In genomic region chr3:98153460-98153859, GRCm38 (mm10) we compare ENCODE assay signal across 27 mouse cellular contexts. TPM values are rescaled to one million over a fixed set of nuclear protein-coding genes. Genes with fewer than 3 reads are reported as not detected.
DNase-seq lines count a peak whose midpoint lies in the region; ATAC-seq and TF ChIP-seq lines count a peak whose summit lies in the region.
"Had no signal": no experiment of that assay in that cellular context is flagged by ENCODE, and none has a peak within 500 bp of the region (broad histone marks: within the 10 kb centered on the region; RNA-seq: fewer than 3 reads in every experiment).

No protein-coding gene starts in this region.

- no peaks in the 10 kb centered on the region for H3K27me3 ChIP-seq in heart, embryonic 10.5 days (ENCODE audit: insufficient read depth, poor library complexity, severe bottlenecking)
- H3K27me3 ChIP-seq in liver, postnatal 0 days (ENCODE audit: insufficient read depth, low read length) = no peaks in the 10 kb centered on the region
- no peaks in the 10 kb centered on the region for H3K27me3 ChIP-seq in liver, embryonic 11.5 days (replicated peaks; ENCODE audit: control insufficient read depth, insufficient read depth, low read length)
- H3K27me3 ChIP-seq in myocyte (ENCODE audit: control insufficient read depth, insufficient read depth, insufficient read length) = no peaks in the 10 kb centered on the region
- H3K27me3 ChIP-seq: embryonic facial prominence, embryonic 13.5 days; embryonic facial prominence, embryonic 15.5 days; forebrain, embryonic 12.5 days had no signal

- H3K4me1 ChIP-seq in heart, embryonic 10.5 days = 0 out of 2 replicates have a peak, but pooled peaks cover 2% of the 10 kb centered on the region
- peaks cover 2% of the 10 kb centered on the region for H3K4me1 ChIP-seq in liver, postnatal 0 days (ENCODE audit: insufficient read depth)
- H3K4me1 ChIP-seq in liver, embryonic 11.5 days (replicated peaks; ENCODE audit: control insufficient read depth, insufficient read depth, low read length) = no peaks in the 10 kb centered on the region
- H3K4me1 ChIP-seq: embryonic facial prominence, embryonic 13.5 days; embryonic facial prominence, embryonic 15.5 days; forebrain, embryonic 10.5 days; forebrain, embryonic 12.5 days had no signal

- no peak overlapping the region for H3ac ChIP-seq in myocyte (ENCODE audit: control insufficient read depth, insufficient read length)

- no peak overlapping the region for H3K4me3 ChIP-seq in heart, embryonic 10.5 days
- H3K4me3 ChIP-seq in liver, postnatal 0 days (ENCODE audit: low read depth, low read length) = no peak overlapping the region
- H3K4me3 ChIP-seq in liver, embryonic 11.5 days (ENCODE audit: low read depth, low read length) = no peak overlapping the region
- H3K4me3 ChIP-seq in myocyte = no peak overlapping the region
- H3K4me3 ChIP-seq: embryonic facial prominence, embryonic 13.5 days; embryonic facial prominence, embryonic 15.5 days; erythroblast, embryonic 14.5 days; forebrain, embryonic 10.5 days; forebrain, embryonic 12.5 days had no signal

- no peak overlapping the region for H3K4me2 ChIP-seq in liver, postnatal 0 days (ENCODE audit: low read depth, low read length)
- H3K4me2 ChIP-seq in liver, embryonic 11.5 days = no peak overlapping the region
- H3K4me2 ChIP-seq in myocyte (ENCODE audit: low read depth) = no peak overlapping the region
- H3K4me2 ChIP-seq: embryonic facial prominence, embryonic 13.5 days; embryonic facial prominence, embryonic 15.5 days; forebrain, embryonic 12.5 days had no signal

- H3K9ac ChIP-seq in liver, postnatal 0 days (replicated peaks) = no peak overlapping the region
- no peak overlapping the region for H3K9ac ChIP-seq in liver, embryonic 11.5 days (ENCODE audit: low read depth, low read length)
- H3K9ac ChIP-seq: embryonic facial prominence, embryonic 13.5 days; embryonic facial prominence, embryonic 15.5 days; forebrain, embryonic 12.5 days had no signal

- no peak for TF ChIP-seq POLR2A in myocyte (IDR thresholded peaks at IDR 0.05; ENCODE audit: insufficient read length, low read depth)

- ATAC-seq in liver, postnatal 0 days = no peak
- ATAC-seq in liver, embryonic 11.5 days (replicated peaks; ENCODE audit: low FRiP score) = no peak
- ATAC-seq: forebrain, embryonic 14.5 days had no signal

- no peak for TF ChIP-seq EP300 in liver, postnatal 0 days (IDR thresholded peaks at IDR 0.05; ENCODE audit: low read depth)

- H3K36me3 ChIP-seq in heart, embryonic 10.5 days = peaks cover 10% of the 10 kb centered on the region
- peaks cover 4% of the 10 kb centered on the region for H3K36me3 ChIP-seq in liver, postnatal 0 days (replicated peaks; ENCODE audit: insufficient read depth, low read length)
- peaks cover 4% of the 10 kb centered on the region; the same call in 1 of the 2 replicates for H3K36me3 ChIP-seq in liver, embryonic 11.5 days (ENCODE audit: control insufficient read depth, insufficient read depth, low read length)
- peaks cover 17% of the 10 kb centered on the region for H3K36me3 ChIP-seq in myocyte (ENCODE audit: control insufficient read depth, insufficient read depth)

- intact Hi-C loops in heart, postnatal 10 days (cut with DNase I) = no loop called here

- H3K27ac ChIP-seq in heart, embryonic 10.5 days = no peak overlapping the region
- H3K27ac ChIP-seq in liver, postnatal 0 days (ENCODE audit: low read depth) = no peak overlapping the region
- no peak overlapping the region for H3K27ac ChIP-seq in liver, embryonic 11.5 days (ENCODE audit: low read depth, low read length)
- H3K27ac ChIP-seq: embryonic facial prominence, embryonic 13.5 days; embryonic facial prominence, embryonic 15.5 days; forebrain, embryonic 10.5 days; forebrain, embryonic 12.5 days had no signal

- no peaks in the 10 kb centered on the region for H3K9me3 ChIP-seq in heart, embryonic 10.5 days
- H3K9me3 ChIP-seq in liver, postnatal 0 days (ENCODE audit: low read length) = no peaks in the 10 kb centered on the region
- H3K9me3 ChIP-seq in liver, embryonic 11.5 days (ENCODE audit: control insufficient read depth, low read length) = no peaks in the 10 kb centered on the region
- H3K9me3 ChIP-seq: embryonic facial prominence, embryonic 13.5 days; embryonic facial prominence, embryonic 15.5 days; forebrain, embryonic 10.5 days; forebrain, embryonic 12.5 days had no signal

- H3K79me2 ChIP-seq in myocyte (ENCODE audit: control insufficient read depth, insufficient read depth) = no peaks in the 10 kb centered on the region

- peak; percentile 45 for DNase-seq in heart, embryonic 10.5 days (ENCODE audit: low spot score)
- no peak for DNase-seq in heart, postnatal 10 days
- peak; percentile 8 for DNase-seq in liver, postnatal 0 days
- DNase-seq in liver, embryonic 11.5 days (ENCODE audit: low spot score) = no peak
- DNase-seq in layer of hippocampus, postnatal 36 days = no peak
- DNase-seq: adrenal gland, adult 2 months; adrenal gland, postnatal 10 days; adrenal gland, postnatal 25 days; cerebellum, adult 11 months; cerebellum, adult 18-20 months; cerebellum, adult 8-10 months; cerebellum, adult 9-11 months; cerebellum, postnatal 14 days; cerebellum, postnatal 36 days; embryo, embryonic 11 days had no signal

- no peak for TF ChIP-seq CTCF in liver, postnatal 0 days (IDR thresholded peaks at IDR 0.05; ENCODE audit: low read depth)

TF ChIP-seq in myocyte, 11 proteins besides CTCF, POLR2A, EP300 and RAD21:
- no peak for TF ChIP-seq MAX (IDR thresholded peaks at IDR 0.05; ENCODE audit: low read depth)
- TF ChIP-seq POLR2AphosphoS2 (IDR thresholded peaks at IDR 0.05; ENCODE audit: insufficient read length, low read depth) = peak; percentile 58

RNA-seq across cellular contexts. Expression of gene Adam30, which starts 7.0 kb away (rescaled TPM):
- not detected in 2 replicates for polyA plus RNA-seq in heart, embryonic 10.5 days (2016; fragmentation: Nextera tagmentation; extraction: Ambion mirVana)
- under 1 TPM in 1 of 2 experiments, not detected in 1; 0.10 TPM for total RNA-seq in heart, postnatal 10 days (2021)
- not detected in 2 replicates for polyA plus RNA-seq in liver, postnatal 0 days (2015; fragmentation: Nextera tagmentation; extraction: Ambion mirVana)
- polyA plus RNA-seq in liver, embryonic 11.5 days (2014; fragmentation: Nextera tagmentation; extraction: Ambion mirVana) = not detected in 2 replicates
- polyA plus RNA-seq in myocyte (2012; fragmentation: generic; extraction: Trizol) = not detected
- total RNA-seq in layer of hippocampus, postnatal 36 days (2021) = not detected
- total RNA-seq: adrenal gland, adult 2 months; adrenal gland, postnatal 10 days; adrenal gland, postnatal 25 days; adrenal gland, postnatal 4 days; MEL had no signal
- polyA plus RNA-seq: adrenal gland, adult 2 months; brain, embryonic 14.5 days; C2C12; embryonic facial prominence, embryonic 11.5 days; embryonic facial prominence, embryonic 13.5 days; embryonic facial prominence, embryonic 15.5 days; erythroblast, embryonic 14.5 days; forebrain, embryonic 10.5 days; forebrain, embryonic 12.5 days; forebrain, embryonic 14.5 days had no signal

Comparison
In these comparisons a context has a peak if more than half of its experiments do, and no peak if none do; other contexts are left out.
1. DNase-seq: peak in heart, embryonic 10.5 days (single experiment) and liver, postnatal 0 days (single experiment); none in heart, postnatal 10 days (0 of 2), liver, embryonic 11.5 days (single experiment) and layer of hippocampus, postnatal 36 days (0 of 2).